Mouse (Mus musculus): ENCODE results near the gene Noto. TPM values are rescaled to one million over a fixed set of nuclear protein-coding genes. Genes with fewer than 3 reads are reported as not detected.

The Noto gene
- not detected in 2 replicates for polyA plus RNA-seq (2015; fragmentation: Nextera tagmentation; extraction: Ambion mirVana)

DNA sequence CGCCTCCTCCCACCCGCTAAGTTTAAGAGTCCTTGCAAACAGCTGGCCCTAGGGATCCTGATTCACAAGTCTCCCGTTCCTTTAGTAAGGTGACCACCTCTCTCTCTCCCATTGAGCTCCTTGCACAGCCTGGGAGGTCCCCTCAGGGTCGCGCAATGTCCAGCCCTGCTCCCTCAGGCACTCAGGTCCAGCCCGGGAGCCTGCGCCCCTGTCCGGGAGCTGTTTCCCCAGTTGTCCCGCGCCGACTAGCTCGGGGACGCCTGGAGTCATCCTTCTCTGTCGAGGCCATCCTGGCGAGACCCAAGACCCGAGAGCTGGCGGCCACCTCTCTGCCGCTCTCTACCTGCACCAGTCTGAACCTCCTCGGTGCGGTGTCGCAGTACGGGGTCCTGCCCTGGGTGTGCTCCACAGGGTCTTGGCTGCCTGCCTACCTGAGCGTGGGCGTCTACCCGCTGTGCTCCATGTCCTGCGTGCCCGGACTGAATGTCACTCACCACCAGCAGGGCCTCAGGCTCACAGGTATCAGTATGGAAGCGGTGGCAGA lies at the start of gene Noto:
Noto (plus strand) TSS at position 51 of the 544 bp plus-strand sequence.
- H3K9me3 ChIP-seq: no peaks in the 10 kb centered on the region
- no peak within 1 kb of the TSS for H3K9ac ChIP-seq
- no peak for ATAC-seq (ENCODE audit: low read depth)
- H3K4me1 ChIP-seq (replicated peaks): no peaks in the 10 kb centered on the region
- H3K36me3 ChIP-seq: no peaks in the 10 kb centered on the region
- no peak within 1 kb of the TSS for H3K27ac ChIP-seq (replicated peaks)
- 12% methylated on average over 28 of the region's 28 CpGs for WGBS
- H3K27me3 ChIP-seq: peaks cover 45% of the 10 kb centered on the region
- H3K4me3 ChIP-seq: no peak within 1 kb of the TSS
- H3K4me2 ChIP-seq: no peak within 1 kb of the TSS

DNA sequence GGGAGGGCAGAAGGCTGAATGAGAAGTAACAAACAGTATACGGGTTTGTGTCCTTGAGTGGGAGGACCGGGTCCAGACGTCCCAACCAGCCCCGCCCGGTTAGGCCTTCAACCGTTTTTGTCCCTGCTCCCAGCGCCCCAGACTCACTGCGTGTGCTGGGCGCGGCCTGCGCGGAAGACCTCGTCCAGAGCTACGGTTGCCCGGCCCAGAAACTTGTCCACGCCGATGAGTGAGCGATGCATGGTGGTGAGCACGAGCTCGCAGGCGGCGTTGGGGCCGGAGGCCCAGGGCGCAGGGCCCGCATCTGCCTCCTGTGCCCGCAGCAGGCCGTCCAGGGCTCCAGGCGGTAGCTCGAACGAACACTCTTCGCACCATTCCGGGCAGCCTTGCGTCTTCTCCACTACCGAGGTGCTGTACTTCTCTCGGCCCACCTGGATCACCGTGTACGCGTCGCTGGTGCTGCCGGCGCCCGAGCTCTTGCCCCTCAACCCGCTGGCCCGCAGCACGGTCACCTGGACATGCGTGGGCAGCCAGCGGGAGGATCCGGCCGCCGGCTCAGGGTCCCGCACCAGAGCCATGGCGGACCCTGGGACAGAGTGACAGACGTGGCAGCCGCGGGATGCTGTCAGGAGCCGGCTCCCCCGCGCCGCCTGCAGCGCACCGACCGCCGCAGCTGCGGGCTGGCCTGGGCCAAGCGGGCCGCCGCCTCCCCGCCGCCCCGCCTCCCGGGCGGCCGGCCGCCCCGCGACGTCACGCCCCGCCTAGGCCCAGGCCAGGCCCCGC lies 49.5 kb upstream of the Noto start, which contains the start of gene Rab11fip5:
Rab11fip5 (minus strand) TSS at position 684 of the 783 bp plus-strand sequence.
- peak within 1 kb of the TSS; percentile 85 for H3K4me3 ChIP-seq
- peak; percentile 98 for ATAC-seq (ENCODE audit: low read depth)
- 0 out of 2 replicates have a peak, but pooled peaks cover 7% of the 10 kb centered on the region for H3K36me3 ChIP-seq
- peaks cover 49% of the 10 kb centered on the region for H3K4me1 ChIP-seq (replicated peaks)
- WGBS: 1% methylated on average over 75 of the region's 80 CpGs
- H3K27ac ChIP-seq (replicated peaks): peak within 1 kb of the TSS; percentile 84
- no peaks in the 10 kb centered on the region for H3K9me3 ChIP-seq
- H3K27me3 ChIP-seq: peaks cover 23% of the 10 kb centered on the region
- peak within 1 kb of the TSS; percentile 81 for H3K4me2 ChIP-seq
- H3K9ac ChIP-seq: peak within 1 kb of the TSS; percentile 90

DNA sequence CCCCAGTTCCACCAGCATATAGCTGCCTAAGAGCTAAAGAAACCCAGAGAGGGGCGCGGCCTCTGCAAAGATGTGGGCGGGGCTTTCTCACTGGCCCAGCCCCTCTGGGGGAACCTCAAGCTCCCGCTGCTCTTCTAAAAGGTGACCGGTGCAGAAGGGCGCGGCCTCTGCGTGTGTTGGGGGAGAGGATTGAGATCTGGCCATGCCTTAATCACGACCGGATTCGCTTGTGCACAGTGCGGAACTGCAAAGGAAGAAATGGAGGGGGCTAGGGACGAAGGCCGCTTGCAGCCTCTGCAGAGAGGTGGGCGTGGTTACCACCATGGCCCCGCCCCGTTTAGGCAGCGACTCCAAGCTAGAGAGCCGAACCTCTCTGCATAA lies 49.0 kb upstream of the Noto start:
- Histone ChIP-seq H3K9me3 (no peaks in the 10 kb centered on the region), H3K4me3 (peak overlapping the region; percentile 85), H3K27me3 (peaks cover 23% of the 10 kb centered on the region), H3K4me2 (peak overlapping the region; percentile 81), H3K27ac (replicated peaks) (peak overlapping the region; percentile 84), H3K4me1 (replicated peaks) (peaks cover 43% of the 10 kb centered on the region), H3K9ac (peak overlapping the region; percentile 90), H3K36me3 (0 out of 2 replicates have a peak, but pooled peaks cover 7% of the 10 kb centered on the region)
- peak; percentile 93 for ATAC-seq (ENCODE audit: low read depth)
- WGBS: under 1% methylated on average over 19 of the region's 19 CpGs

DNA sequence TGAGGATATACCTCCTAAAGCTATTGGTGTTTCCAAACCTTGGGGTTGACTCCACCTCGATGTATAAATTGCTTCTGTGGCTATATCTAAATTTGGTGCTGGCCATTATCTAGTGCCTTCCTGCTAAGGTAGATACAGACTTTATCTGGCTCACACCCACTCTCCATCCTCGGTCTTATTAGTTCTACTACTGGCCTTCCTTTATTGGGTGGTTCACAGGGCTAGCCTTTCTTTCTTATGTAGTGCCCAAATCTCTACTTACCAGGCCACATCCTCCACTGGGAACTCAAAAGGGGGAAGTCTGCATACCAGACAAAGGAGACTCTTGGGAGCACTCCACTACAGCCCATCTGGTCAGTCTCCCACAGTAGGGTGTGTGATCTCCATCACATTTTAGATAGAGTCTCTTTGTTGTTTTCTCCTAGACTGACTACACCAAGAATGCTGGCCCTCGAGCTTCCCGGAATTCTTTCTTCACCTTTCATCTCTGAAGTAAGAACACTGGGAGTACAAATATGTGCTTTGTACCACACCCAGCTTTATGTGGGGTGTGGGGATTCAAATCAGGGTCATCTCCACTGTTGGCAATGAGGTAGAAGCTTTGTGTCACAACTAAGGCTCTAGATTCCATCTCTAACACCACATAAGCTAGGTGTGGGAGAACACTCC lies 46.5 kb upstream of the Noto start:
- peaks cover 26% of the 10 kb centered on the region for H3K4me1 ChIP-seq (replicated peaks)
- no peak for ATAC-seq (ENCODE audit: low read depth)
- H3K27ac ChIP-seq (replicated peaks): no peak overlapping the region
- no peak overlapping the region for H3K4me2 ChIP-seq
- WGBS: 70% methylated on average over 4 of the region's 4 CpGs
- H3K36me3 ChIP-seq: no peaks in the 10 kb centered on the region
- peaks cover 23% of the 10 kb centered on the region for H3K27me3 ChIP-seq
- no peak overlapping the region for H3K4me3 ChIP-seq
- H3K9me3 ChIP-seq: no peaks in the 10 kb centered on the region
- no peak overlapping the region for H3K9ac ChIP-seq

DNA sequence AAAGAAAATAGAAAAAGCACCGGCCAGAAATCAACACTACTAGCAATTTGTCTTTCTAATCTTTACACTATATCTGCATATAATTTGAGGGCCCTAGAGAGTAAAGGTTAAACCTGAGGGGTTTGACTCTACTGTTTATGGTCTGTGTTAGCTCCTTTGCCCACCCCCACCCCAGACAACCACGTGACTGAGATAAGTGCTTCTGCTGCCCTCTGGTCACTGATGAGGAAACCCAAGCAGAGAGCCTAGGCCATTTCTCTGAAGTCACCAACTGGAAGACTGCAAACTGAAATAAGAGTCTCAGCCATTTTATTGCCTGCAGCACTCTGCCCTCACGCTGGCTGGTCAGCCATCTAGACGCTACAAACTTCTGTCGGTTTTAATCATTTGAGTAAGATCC lies 45.8 kb upstream of the Noto start:
- no peaks in the 10 kb centered on the region for H3K9me3 ChIP-seq
- no peaks in the 10 kb centered on the region for H3K36me3 ChIP-seq
- H3K9ac ChIP-seq: no peak overlapping the region
- H3K27me3 ChIP-seq: peaks cover 20% of the 10 kb centered on the region
- H3K27ac ChIP-seq (replicated peaks): no peak overlapping the region
- ATAC-seq (ENCODE audit: low read depth): no peak
- no peak overlapping the region for H3K4me3 ChIP-seq
- no peak overlapping the region for H3K4me2 ChIP-seq
- peaks cover 19% of the 10 kb centered on the region for H3K4me1 ChIP-seq (replicated peaks)
- 41% methylated on average over 5 of the region's 5 CpGs for WGBS

DNA sequence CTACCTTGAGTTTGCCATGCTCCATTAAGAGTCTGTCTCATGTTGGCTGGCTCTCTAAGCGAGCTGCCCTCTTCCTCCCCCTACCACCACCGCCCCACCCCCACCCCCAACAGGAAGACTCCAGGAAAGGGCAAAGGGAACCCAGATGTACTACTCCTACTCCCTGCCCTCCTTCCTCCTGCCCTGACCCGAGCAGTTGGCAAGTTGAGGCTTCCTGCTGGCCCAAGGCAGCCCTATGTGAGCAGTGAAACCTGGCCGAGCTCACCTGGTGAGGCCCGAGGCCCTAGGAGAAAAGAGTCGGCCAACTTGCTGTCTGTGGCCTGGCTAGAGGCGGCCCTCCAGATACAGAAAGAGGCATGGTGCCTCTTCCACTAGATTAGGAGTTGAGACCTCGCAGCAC lies 45.1 kb upstream of the Noto start:
- Histone ChIP-seq H3K9me3 (no peaks in the 10 kb centered on the region), H3K27me3 (peaks cover 20% of the 10 kb centered on the region), H3K4me1 (replicated peaks) (peaks cover 12% of the 10 kb centered on the region), H3K4me3 (no peak overlapping the region), H3K36me3 (no peaks in the 10 kb centered on the region), H3K27ac (replicated peaks) (no peak overlapping the region), H3K9ac (no peak overlapping the region), H3K4me2 (no peak overlapping the region)
- ATAC-seq (ENCODE audit: low read depth): no peak
- 55% methylated on average over 8 of the region's 8 CpGs for WGBS

DNA sequence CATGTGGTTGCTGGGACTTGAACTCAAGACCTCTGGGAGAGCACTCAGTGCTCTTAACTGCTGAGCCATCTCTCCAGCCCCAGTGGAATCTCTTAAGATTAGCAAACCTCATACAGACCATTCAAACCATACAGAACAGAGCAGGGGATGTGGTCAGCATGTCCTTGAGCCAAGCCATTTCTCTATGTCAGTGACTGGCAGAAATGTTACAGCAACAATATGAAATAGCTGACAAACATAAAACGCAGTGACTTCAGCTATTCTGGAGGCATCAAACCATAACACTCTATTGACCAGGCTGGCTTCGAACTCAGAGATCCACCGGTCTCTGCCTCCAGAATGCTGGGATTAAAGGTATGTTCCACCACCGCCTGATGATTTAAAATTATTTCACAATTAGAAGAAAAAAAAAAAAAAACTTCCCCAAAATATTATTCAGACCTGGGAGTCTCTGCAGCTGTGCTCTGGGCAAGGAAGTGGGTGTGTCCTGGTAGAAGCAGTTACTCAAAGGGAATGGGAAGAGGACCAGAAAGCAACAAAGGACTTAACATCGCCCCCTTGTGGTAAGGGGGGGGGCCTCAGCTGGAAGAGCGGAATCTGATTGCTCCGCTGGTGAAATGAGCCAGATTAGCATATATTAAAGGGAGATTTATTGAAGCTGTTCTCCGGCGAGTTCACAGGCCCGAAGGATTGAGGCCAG lies 43.3 kb upstream of the Noto start:
- peak; percentile 79 for ATAC-seq (ENCODE audit: low read depth)
- Histone ChIP-seq H3K9ac (no peak overlapping the region), H3K36me3 (no peaks in the 10 kb centered on the region), H3K27ac (replicated peaks) (no peak overlapping the region), H3K27me3 (peaks cover 20% of the 10 kb centered on the region), H3K4me2 (peak overlapping the region; percentile 36), H3K4me3 (no peak overlapping the region), H3K4me1 (replicated peaks) (peaks cover 6% of the 10 kb centered on the region), H3K9me3 (no peaks in the 10 kb centered on the region)
- 28% methylated on average over 10 of the region's 10 CpGs for WGBS

DNA sequence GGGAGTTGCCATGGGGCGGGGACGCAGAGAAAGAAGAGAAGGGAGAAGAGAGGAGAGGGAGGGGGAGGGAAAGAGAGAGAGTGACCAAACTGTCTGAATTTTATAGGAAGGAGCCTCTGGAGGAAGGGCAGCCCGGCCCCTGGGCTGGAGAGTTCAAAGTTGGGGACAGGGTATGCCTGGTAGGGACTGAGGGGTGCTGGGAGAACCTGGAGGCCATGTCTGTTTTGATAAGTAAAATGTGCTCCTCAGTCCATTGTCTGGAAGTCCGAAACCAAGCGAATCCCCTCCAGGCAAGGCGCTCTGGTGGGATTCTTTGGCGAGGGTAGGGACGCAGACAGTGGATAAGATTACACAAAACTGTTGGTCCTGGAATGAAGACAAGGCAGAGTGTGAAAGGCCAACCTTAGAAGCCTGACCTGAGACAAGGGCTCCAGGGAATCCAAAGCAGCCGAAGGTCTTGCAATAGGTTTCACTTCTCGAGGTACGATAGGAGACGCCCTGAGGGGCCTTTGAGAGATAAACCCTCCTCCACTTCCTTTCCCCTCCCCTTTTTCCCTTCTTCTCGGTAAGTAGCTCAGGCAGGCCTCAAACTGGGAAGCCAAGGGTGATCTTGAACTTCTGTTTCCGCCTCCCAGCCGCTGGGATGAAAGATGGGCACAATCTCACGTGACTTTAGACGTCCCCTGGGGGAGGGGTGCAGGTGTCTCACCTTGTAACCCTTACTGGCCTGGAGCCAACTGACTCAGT lies 42.6 kb upstream of the Noto start:
- 22% methylated on average over 17 of the region's 17 CpGs for WGBS
- peaks cover 12% of the 10 kb centered on the region for H3K27me3 ChIP-seq
- no peaks in the 10 kb centered on the region for H3K36me3 ChIP-seq
- H3K4me3 ChIP-seq: no peak overlapping the region
- peak overlapping the region; percentile 36 for H3K4me2 ChIP-seq
- peaks cover 6% of the 10 kb centered on the region for H3K4me1 ChIP-seq (replicated peaks)
- no peaks in the 10 kb centered on the region for H3K9me3 ChIP-seq
- H3K9ac ChIP-seq: no peak overlapping the region
- no peak overlapping the region for H3K27ac ChIP-seq (replicated peaks)
- peak; percentile 66; the same call in 1 of the 2 replicates for ATAC-seq (ENCODE audit: low read depth)

DNA sequence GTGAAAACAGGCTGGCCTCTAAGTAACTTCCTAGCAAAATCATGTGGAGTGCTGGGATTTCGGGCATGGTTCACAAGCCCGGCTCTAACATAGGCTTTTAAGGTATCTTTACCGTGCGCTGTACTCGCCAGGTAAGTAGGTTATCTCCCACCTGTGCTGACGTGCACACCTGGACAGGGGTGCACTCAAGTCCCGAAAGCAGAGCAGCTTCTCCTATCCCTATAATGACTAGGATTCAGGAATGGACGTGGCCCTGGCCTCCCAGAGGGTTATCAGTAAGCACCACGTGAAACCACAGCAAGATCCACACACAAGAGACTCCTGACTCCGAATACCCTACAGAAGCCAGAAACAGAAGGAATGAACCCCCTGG lies 42.1 kb upstream of the Noto start:
- Histone ChIP-seq H3K27me3 (peaks cover 13% of the 10 kb centered on the region), H3K4me1 (replicated peaks) (peaks cover 6% of the 10 kb centered on the region), H3K4me2 (no peak overlapping the region), H3K9ac (no peak overlapping the region), H3K4me3 (no peak overlapping the region), H3K27ac (replicated peaks) (no peak overlapping the region), H3K36me3 (no peaks in the 10 kb centered on the region), H3K9me3 (no peaks in the 10 kb centered on the region)
- WGBS: 87% methylated on average over 10 of the region's 10 CpGs
- no peak for ATAC-seq (ENCODE audit: low read depth)

DNA sequence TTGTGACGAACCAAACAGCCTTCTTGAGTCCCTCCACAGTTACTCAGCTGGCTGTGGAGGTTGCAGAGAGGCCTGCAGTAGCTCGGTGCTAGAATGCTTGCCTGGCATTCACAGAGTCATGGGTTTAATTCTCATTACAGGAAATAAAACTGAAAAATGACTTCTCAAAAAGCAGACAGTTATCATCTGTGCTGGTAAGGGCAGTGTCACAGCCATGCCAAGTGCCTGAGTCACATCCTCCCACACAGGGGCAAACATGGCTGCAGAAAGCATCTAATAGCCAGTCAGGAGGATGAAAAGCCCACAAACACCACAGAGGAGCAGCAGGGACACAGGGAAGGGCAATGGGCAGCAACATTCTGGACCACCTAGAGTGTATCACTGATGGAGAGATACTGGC lies 40.9 kb upstream of the Noto start:
- H3K4me3 ChIP-seq: no peak overlapping the region
- H3K4me1 ChIP-seq (replicated peaks): peaks cover 6% of the 10 kb centered on the region
- H3K9me3 ChIP-seq: no peaks in the 10 kb centered on the region
- no peak overlapping the region for H3K4me2 ChIP-seq
- no peak overlapping the region for H3K9ac ChIP-seq
- no peak overlapping the region for H3K27ac ChIP-seq (replicated peaks)
- no peaks in the 10 kb centered on the region for H3K36me3 ChIP-seq
- H3K27me3 ChIP-seq: peaks cover 7% of the 10 kb centered on the region
- 78% methylated on average over 2 of the region's 2 CpGs for whole genome bisulfite sequencing
- no peak for ATAC-seq (ENCODE audit: low read depth)

DNA sequence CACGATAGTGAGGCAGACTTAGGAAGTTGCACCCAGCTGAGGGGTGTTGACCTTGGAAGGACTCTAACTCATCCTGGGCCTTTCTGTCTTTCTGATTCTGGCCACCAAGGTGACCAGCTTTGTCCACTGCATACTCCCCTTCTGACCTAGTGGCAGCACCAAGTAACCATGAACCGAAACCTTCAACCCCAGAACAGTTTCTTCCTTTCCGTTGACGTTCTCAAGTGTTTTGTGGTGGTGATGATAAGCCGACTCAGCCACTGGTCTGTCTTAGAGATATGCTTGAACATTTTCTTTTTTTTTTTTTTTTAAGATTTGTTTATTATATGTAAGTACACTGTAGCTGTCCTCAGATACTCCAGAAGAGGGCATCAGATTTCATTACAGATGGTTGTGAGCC lies 35.1 kb upstream of the Noto start:
- Histone ChIP-seq H3K9ac (no peak overlapping the region), H3K4me2 (no peak overlapping the region), H3K9me3 (no peaks in the 10 kb centered on the region), H3K27ac (replicated peaks) (no peak overlapping the region), H3K4me3 (no peak overlapping the region), H3K27me3 (peaks cover 16% of the 10 kb centered on the region), H3K4me1 (replicated peaks) (no peaks in the 10 kb centered on the region), H3K36me3 (no peaks in the 10 kb centered on the region)
- WGBS: 72% methylated on average over 5 of the region's 5 CpGs
- no peak for ATAC-seq (ENCODE audit: low read depth)
